Mouse (Mus musculus) C2C12 (cell line): ENCODE data around the gene Olfr1303. TPM values are rescaled to one million over a fixed set of nuclear protein-coding genes. Genes with fewer than 3 reads are reported as not detected.

Experiments
- H3K27me3 ChIP-seq: one replicate; pipeline ENCODE4 v1.6.1; 2011; ENCODE audit not compliant: control insufficient read depth, insufficient read depth, insufficient read length
- H3K36me3 ChIP-seq: one replicate; pipeline ENCODE4 v1.6.1; 2011; ENCODE audit not compliant: control insufficient read depth, insufficient read depth
- H3K4me3 ChIP-seq: one replicate; pipeline ENCODE4 v1.5.1; 2011; ENCODE audit warnings: mild to moderate bottlenecking, control low read depth; ENCODE audit not compliant: poor library complexity, insufficient read depth, severe bottlenecking
- H3K79me2 ChIP-seq: one replicate; pipeline ENCODE4 v1.6.1; 2011; ENCODE audit not compliant: control insufficient read depth, insufficient read depth
- H3K79me3 ChIP-seq: one replicate; pipeline ENCODE4 v1.6.1; 2011; ENCODE audit warnings: low read depth, control low read depth
- H3ac ChIP-seq: one replicate; pipeline ENCODE3; 2011; ENCODE audit warnings: low read depth; ENCODE audit not compliant: control insufficient read depth, insufficient read length
- CEBPB ChIP-seq: IDR thresholded peaks from one replicate; pipeline ENCODE4 v1.6.1; 2011; ENCODE audit warnings: low read depth, mild to moderate bottlenecking, control low read depth, moderate library complexity
- CTCF ChIP-seq: IDR thresholded peaks from one replicate; pipeline ENCODE4 v1.5.1; 2011; ENCODE audit not compliant: control insufficient read depth, insufficient read depth, insufficient read length
- FOSL1 ChIP-seq: IDR thresholded peaks from one replicate; pipeline ENCODE4 v1.8.0; 2011; ENCODE audit warnings: mild to moderate bottlenecking, low read length; ENCODE audit not compliant: poor library complexity, insufficient read depth, severe bottlenecking
- MAX ChIP-seq: IDR thresholded peaks from one replicate; pipeline ENCODE4 v1.6.1; 2011; ENCODE audit warnings: mild to moderate bottlenecking, control low read depth
- MYOD1 ChIP-seq: IDR thresholded peaks from one replicate; pipeline ENCODE4 v1.6.1; 2011; ENCODE audit warnings: low read depth; ENCODE audit not compliant: control insufficient read depth, insufficient read length
- MYOG ChIP-seq: IDR thresholded peaks from one replicate; pipeline ENCODE4 v1.6.1; 2011; ENCODE audit not compliant: control insufficient read depth, insufficient read length; ENCODE audit errors: extremely low read depth
- USF1 ChIP-seq: IDR thresholded peaks from one replicate; pipeline ENCODE4 v1.6.1; 2011; ENCODE audit warnings: low read depth, mild to moderate bottlenecking, control low read depth, moderate library complexity
- long read RNA-seq, 2 experiments: library from polyadenylated mRNA; unstranded; transcript quantifications; one replicate each; pipeline ENCODE4 v2.0.0; 2019 to 2020
- polyA plus RNA-seq: library from polyadenylated mRNA; unstranded; fragments of >200 nt; fragmentation: generic; extraction: Trizol; gene quantifications from one replicate; pipeline ENCODE4 v1.2.1, GENCODE M21; 2012; ENCODE audit warnings: missing spikeins

Olfr1303 gene
- polyA plus RNA-seq, result not detected
- long read RNA-seq, experiment 1, result 0 reads
- long read RNA-seq, experiment 2, result 0 reads

DNA sequence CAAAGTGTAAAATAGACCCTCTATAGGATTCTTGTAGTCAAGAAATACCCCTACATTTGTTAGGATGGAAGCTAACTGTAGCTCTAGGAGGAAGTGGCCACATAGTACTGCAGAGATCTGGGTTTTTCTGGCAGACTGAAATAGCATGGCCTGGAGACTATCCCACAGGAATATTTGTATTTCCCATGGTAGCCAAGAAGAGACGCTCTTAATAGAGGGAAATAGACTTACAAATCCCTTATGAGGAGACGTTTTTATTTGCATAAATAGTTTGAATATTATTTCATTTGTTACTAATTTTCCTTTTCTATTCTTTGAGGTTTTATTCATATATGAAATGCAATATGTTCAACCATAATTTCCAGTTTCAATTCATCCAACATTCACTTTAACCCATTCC lies at the start of gene Olfr1303:
Gene Olfr1303 (minus strand): TSS at position 101 of the 400 bp plus-strand sequence.
- no peak within 1 kb of the TSS for H3ac ChIP-seq
- H3K4me3 ChIP-seq, result no peak within 1 kb of the TSS
- TF ChIP-seq FOSL1 (no peak), MYOG (no peak), CEBPB (no peak), MAX (no peak), CTCF (no peak), MYOD1 (no peak), USF1 (no peak)
- H3K79me3 ChIP-seq, result no peaks in the 10 kb centered on the region
- H3K79me2 ChIP-seq, result no peaks in the 10 kb centered on the region
- H3K36me3 ChIP-seq, result no peaks in the 10 kb centered on the region
- no peaks in the 10 kb centered on the region for H3K27me3 ChIP-seq

GRCm38 (mm10) chr2:111812936-111813335 lies 7.2 kb downstream of the Olfr1303 start:
- Histone ChIP-seq H3K36me3 (no peaks in the 10 kb centered on the region), H3K79me2 (no peaks in the 10 kb centered on the region), H3K27me3 (no peaks in the 10 kb centered on the region), H3K4me3 (no peak overlapping the region), H3ac (no peak overlapping the region), H3K79me3 (no peaks in the 10 kb centered on the region)
- no peak for TF ChIP-seq USF1
- TF ChIP-seq FOSL1, result no peak
- TF ChIP-seq MYOD1, result no peak
- TF ChIP-seq MYOG, result no peak
- no peak for TF ChIP-seq MAX
- no peak for TF ChIP-seq CTCF
- no peak for TF ChIP-seq CEBPB

- Histone ChIP-seq H3ac (no peak within 1 kb of the TSS), H3K36me3 (no peaks in the 10 kb centered on the region)
- no peak for TF ChIP-seq MYOG
- TF ChIP-seq CEBPB, result no peak
- TF ChIP-seq CTCF, result no peak
- TF ChIP-seq FOSL1, result no peak
- no peak for TF ChIP-seq USF1
- TF ChIP-seq MAX, result no peak
- TF ChIP-seq MYOD1, result no peak
Measured at GRCm38 (mm10) chr2:111777129-111777528, 43.0 kb downstream of the Olfr1303 start, which contains the start of gene Olfr1302. Olfr1302 (plus strand) TSS chr2:111777429.

More at GRCm38 (mm10) chr2:111777129-111777528, 43.0 kb downstream of the Olfr1303 start, which contains the start of gene Olfr1302:
- H3K4me3 ChIP-seq, result no peak within 1 kb of the TSS
- H3K27me3 ChIP-seq, result no peaks in the 10 kb centered on the region
- H3K79me3 ChIP-seq, result no peaks in the 10 kb centered on the region
- no peaks in the 10 kb centered on the region for H3K79me2 ChIP-seq

Other genes with a start within 250 kb of the Olfr1303 start
- not detected for gene Olfr1297, start 193.8 kb downstream of the Olfr1303 start, polyA plus RNA-seq
- not detected for gene Olfr1298, start 171.1 kb downstream of the Olfr1303 start, polyA plus RNA-seq
- gene Olfr1299, start 158.9 kb downstream of the Olfr1303 start, polyA plus RNA-seq, result not detected
- gene Olfr1301, start 69.3 kb downstream of the Olfr1303 start, polyA plus RNA-seq, result not detected
- not detected for gene Olfr1302, start 42.9 kb downstream of the Olfr1303 start, polyA plus RNA-seq
- gene Olfr1305, start 56.8 kb upstream of the Olfr1303 start, polyA plus RNA-seq, result not detected
- not detected for gene Olfr1306, start 95.9 kb upstream of the Olfr1303 start, polyA plus RNA-seq
- gene Olfr1307, start 129.1 kb upstream of the Olfr1303 start, polyA plus RNA-seq, result not detected
- not detected for gene Olfr1308, start 144.6 kb upstream of the Olfr1303 start, polyA plus RNA-seq
- gene Olfr1309, start 169.9 kb upstream of the Olfr1303 start, polyA plus RNA-seq, result not detected
- gene Olfr1310, start 192.4 kb upstream of the Olfr1303 start, polyA plus RNA-seq, result not detected
- gene Olfr1311, start 204.1 kb upstream of the Olfr1303 start, polyA plus RNA-seq, result not detected
- gene Olfr1312, start 229.9 kb upstream of the Olfr1303 start, polyA plus RNA-seq, result not detected